Mouse (Mus musculus): ENCODE measurements around the gene Trim28.
A peak's percentile ranks its signal among the peaks of the same experiment; 100 is the strongest.

DNA sequence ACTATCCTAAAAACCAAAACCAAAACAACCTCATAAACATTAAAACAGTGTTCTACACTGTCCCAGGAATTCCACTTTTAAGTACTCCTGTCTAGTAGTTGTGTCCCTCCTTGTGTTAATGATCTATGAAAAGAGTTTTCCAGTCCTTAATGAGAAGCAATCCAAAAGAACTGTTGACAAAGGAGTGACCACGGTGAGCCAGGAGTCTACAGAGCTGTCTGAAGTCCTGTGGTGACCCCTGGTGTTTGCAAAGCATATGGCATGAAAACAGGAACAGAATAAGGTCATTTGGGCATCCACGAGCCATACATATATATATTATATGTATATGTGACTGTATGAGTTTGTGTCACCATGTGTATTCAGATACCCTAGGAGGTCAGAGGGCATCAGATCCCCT lies 47.2 kb downstream of the Trim28 start:
- TF ChIP-seq CTCF (IDR thresholded peaks at IDR 0.05; ENCODE audit: low read depth) (peak; percentile 81), EP300 (IDR thresholded peaks at IDR 0.05; ENCODE audit: low read depth) (no peak)

Measured in liver, embryonic 14.5 days (tissue).